Mouse (Mus musculus) gastrocnemius, adult 8-10 months (tissue): Measurements from ENCODE around the gene Ankfy1. TPM values are rescaled to one million over a fixed set of nuclear protein-coding genes. Genes with fewer than 3 reads are reported as not detected.
"Not testable (repeated sequence)": the region's sequence is repeated elsewhere in the genome, so short reads cannot be mapped to it uniquely, and the experiment has no call there.

Experiments used
- DNase-seq, 2 experiments: peaks; one replicate each; pipeline ENCODE4 v3.0.0; 2022; ENCODE audit warnings: low spot score in 2 of 2
- total RNA-seq, 4 experiments: library from RNA; stranded (reverse); gene quantifications; 2 replicates each; pipeline ENCODE4 v1.2.4; 2022

Gene Ankfy1
- total RNA-seq = 1 to 10 TPM; 5.6 to 9.2 (median 8.1) TPM

DNA sequence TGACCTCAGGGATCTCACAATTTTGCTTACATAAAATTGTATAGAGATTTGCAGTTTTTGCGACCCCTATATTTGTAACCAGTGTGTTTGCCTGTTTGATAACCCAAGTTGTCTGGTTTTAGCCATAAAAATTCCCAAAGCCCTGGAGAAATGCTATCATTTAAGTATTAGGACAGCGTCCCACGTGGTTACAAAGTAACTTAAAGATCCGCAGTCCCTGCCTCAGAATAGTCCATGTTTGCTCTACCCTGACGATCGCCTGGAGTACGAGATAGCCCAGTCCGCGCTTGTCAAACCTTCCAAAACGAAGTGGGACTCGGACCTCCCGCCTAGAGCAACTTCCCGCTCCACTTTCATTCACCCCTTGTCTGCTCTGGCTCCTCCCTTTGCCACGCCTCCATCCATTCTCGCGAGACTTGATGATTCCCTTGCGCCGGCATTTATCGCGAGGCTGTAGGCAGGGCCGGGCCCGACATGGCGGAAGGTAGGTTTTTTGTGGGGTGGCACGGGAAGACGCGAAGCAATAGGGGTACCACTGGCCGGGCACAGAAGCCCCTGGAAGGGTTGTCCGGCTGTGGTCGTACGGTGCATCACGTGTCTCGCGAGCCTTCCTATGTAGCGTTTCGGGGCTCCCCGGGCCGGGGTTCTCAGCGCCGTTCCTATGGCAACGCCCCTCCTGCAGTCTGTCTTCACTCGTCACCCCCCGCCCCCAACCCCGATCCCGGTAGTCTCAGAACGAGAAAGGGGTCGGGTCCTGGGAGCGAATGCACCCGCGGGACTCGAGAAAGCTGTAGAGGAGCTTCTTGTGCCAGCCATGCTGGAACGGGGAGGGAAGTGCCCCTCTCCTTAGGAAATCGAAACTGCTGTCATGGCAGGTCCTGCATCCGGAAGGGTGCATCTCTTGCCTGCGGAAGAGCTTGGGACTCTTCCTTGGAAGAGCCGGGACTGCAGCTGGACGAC is at the start of gene Ankfy1:
Gene Ankfy1, plus strand, starts transcription at position 456 of the 960 bp plus-strand sequence.
- peak; percentile 93 to 94 for DNase-seq

DNA sequence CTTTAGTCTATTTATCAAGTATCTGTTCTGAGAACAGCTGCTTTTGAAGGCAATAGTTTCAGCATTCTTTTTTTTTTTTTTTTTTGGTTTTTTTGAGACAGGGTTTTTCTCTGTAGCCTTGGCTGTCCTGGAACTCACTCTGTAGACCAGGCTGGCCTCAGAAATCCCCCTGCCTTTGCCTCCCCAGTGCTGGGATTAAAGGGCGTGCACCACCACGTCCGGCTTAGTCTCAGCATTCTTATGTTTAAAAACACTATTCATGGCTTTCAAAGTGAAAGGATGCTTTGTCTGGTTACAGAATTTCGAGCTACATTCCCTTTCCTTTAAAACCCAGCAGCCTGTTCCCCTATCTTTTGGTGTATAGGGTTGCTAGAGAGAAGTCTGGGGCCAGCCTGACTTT is 47.1 kb upstream of the Ankfy1 start:
- DNase-seq = no peak

DNA sequence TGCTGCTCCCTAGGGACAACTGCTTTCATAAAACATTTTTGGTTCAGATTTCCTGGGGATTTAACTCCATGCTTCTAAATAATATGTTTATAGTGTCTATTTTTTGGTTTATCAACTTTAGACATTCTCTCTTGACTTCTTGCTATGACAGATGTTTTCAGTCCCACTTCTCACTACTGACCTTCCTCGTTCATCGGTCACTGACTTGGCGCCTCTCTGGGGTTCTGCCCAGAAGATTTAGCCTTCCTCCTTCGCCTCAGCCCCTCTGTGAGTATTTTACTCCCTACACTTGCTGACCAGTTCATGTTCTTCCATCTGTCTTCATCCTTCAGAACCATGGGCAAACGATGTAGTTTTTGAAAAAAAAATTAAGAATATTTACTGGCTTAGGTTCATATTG is 44.4 kb upstream of the Ankfy1 start:
- DNase-seq = no peak

DNA sequence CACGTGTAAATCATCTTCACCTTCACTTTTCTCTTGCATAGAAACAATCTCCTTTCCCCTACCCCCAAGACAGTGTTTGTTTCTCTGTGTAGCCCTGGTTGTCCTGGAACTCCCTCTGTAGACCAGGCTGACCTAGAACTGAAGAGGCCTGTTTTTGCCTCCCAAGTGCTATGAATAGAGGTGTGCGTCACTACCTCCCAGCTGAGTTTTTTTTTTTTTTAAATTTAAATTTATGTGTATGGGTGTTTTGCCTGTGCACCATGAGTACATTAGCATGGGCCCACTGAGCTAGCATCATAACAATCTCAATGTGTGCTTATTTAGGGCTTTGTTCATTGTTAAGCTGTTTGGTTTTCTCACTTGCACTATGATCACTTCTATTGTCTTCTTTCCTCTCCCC is 39.5 kb upstream of the Ankfy1 start:
- no peak for DNase-seq

DNA sequence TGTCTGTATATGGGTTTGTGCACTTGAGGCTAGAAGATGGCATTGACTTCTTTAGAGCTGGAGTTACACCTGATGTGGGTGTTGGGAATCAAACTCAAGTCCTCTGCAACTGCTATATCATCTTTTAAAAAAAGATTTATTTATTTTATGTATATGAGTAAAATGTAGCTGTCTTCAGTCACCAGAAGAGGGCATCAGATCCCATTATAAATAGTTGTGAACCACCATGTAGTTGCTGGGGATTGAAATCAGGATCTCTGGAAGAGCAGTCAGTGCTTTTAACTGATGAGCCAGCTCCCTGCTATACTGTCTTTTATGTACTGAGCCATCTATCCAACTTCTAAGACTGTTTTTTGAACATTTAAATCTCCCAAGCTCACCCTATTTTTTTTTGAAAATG is 29.9 kb upstream of the Ankfy1 start:
- DNase-seq = no peak

DNA sequence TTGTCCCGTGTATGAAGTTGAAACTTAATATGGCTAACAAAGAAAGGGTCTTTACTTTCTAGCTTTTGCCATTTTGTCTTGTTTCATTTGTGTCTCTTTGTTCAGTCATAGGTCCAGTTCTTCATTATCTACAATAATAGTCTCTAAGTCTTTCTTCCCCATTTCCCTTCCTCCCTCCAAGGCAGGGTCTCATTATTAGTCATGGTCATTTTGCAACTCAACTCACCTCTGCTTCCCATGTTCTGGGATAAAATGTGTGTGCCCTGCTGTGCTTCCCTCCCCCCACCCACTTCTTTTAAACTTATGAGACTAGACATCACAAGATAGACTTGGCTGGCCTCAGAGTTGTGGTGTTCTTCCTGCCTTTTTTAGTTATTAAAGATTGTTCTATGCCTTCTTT is 29.4 kb upstream of the Ankfy1 start:
- no peak for DNase-seq

DNA sequence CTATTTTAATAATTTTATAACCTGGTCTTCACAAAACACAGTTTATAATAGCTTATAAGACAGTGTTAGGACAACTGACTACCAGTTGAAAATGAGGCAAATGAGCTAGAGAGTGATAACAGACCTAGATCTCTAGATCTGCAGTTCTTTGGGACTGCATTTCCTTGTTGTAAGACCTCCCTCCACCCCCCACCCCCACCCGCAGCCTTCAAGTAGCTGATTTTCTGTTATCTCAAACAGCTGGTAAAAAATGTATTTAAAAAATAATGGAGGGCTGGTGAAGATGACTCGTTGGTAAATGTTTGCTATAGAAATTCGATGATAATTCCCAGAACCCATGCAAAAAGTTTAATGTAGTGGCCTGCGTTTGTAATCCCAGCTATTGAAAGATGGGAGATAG is 25.2 kb upstream of the Ankfy1 start:
- DNase-seq = no peak

DNA sequence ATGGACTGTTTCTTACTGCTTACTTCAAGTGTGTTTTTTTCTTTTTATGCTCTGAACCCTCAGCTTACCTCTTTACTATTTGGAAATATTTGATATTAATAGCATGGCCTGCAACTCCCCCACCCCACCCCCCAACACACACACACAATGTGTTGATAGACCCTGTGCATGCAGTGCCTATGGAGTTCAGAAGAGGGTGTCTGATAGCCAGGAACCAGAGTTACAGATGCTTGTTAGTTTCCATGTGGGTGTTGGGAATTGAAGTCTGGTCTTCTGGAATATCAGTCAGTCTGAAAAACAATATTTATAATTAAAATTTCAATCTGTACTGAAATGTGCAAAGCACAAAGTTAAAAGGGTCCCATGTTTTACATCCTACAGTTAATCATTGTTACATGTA is 19.2 kb upstream of the Ankfy1 start:
- DNase-seq = no peak

DNA sequence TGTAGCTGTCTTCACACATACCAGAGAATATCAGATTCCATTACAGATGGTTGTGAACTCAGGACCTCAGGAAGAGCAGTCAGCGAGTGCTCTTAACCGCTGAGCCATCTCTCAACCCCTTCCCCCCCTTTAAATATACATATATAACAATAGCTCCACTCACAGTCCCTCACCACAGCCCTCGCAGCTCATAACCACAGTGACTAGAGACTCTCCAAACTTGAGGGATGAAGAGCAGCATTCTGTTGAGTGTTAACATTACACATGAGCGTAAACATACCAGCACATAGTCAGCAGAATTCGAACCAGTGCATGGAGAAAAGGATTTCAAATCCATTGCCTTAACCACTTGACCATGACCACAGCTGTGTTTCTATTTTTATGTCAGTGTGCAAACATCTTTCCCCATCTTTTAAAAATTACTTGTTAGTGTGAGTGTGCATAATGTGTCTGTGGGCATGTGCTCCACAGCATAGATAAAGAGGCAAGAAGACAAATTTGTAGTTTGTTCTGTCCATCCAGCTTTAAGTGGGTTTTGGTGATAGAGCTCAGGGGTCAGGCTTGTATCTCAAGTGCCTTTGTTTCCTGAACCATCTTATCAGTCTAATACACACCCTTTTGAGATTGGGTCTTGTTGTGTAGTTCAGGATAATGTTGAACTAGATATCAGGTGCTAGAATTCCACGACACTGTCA is 18.4 kb upstream of the Ankfy1 start:
- no peak for DNase-seq

DNA sequence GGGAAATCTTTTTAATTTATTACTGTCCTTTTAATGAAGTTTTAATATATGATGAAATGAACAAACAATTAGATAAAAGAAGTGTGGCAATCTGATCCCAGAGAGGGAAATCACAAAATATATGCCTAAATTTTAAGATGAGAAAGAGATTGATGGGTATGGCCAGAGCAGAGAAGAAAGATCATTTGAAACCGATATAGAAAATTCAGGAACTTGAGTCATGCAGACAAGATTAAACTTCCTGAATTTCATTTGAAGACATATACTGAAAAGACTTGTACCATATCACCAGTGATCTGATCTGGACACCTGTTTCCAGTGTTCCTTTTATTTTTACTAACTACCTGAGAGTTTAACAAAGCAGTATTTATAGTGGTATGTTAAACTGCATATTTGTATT is 17.4 kb upstream of the Ankfy1 start:
- DNase-seq = no peak

DNA sequence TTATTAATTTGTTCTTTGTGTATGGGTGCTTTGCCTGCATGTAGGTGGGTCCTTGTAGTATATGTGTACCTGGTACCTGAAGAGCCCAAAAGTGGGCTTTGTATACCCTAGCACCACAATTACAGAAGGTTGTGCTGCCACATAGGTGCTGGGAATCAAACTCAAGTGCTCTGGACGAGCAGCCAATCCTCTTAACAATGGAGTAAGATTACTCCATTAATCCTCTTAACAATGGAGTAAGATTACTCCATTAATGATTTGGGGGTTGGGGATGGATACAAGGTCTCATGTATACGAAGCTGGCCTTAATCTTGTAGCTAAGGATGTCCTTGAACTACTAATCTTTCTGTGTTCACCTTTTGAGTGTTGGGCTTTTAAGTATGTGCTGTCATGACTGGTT is 14.5 kb upstream of the Ankfy1 start:
- no peak for DNase-seq

DNA sequence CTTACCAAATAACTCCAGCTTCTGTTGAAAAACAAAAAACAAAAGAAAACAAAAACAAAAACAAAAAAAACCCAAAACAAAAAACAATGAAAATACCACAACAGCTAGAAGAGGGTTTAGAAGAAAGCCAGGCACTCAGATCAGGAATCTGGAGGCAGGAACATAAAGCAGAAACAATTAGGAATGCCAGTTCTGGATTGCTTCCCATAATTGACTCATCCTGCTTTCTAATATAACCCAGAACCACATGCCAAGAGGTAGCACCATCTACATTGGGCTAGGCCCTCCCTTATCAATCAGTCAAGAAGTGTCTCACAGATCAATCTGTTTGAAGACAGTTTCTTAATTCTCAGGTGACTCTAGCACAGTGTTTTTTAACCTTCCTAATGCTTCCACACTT is 9.1 kb upstream of the Ankfy1 start:
- DNase-seq = no peak

DNA sequence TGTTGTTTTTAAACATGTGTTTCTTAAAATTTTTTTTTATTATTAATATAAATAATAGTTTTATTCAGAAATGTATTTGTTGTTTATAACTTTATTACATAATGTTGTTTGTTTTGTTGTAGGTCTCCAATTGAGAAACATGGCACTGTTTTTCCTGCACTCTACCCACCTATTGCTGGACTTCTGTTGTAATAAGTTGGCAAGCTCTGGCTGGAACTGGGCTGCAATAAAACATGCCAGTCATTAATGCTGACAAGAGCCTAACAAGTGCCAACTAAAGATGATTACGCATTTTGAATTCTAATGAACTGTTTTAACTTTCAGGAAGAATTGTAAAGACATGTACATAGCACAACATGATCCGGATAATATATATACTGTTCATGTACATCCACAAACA is 6.4 kb upstream of the Ankfy1 start:
- no peak for DNase-seq

DNA sequence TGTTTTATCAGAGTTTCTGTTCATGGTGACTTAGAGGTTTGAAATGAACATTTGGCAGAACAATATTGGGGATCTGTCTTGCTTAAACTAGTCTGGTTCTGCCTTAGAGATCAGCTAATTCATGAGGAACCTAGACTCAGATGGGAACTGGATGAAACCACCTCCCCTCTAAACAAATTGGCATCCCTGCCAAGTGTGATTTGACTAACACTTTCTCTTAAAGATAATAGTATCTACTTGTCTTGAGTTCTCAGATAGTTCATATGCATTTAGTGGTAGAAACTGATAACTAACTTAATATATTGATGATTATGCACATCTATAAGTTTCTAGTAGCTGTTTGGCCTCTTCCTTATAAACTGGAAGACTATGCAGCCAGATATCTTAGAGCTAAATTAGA is 3.1 kb upstream of the Ankfy1 start:
- DNase-seq = no peak

DNA sequence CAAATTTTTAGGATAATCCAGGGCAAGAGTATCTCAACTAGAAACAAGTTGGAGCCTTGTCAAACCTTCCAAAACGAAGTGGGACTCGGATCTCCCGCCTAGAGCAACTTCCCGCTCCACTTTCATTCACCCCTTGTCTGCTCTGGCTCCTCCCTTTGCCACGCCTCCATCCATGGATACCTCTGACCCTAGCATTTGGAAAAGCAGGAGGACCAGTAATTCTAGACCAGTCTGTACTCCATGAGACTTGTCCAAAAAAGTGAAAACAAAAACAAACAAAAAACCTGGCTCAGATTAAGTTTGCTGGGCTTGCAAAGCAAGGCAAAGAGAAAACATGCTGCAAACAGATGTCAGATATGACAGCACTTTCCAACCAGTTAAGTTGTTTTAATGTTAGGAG is 1.6 kb upstream of the Ankfy1 start:
- DNase-seq = no peak

DNA sequence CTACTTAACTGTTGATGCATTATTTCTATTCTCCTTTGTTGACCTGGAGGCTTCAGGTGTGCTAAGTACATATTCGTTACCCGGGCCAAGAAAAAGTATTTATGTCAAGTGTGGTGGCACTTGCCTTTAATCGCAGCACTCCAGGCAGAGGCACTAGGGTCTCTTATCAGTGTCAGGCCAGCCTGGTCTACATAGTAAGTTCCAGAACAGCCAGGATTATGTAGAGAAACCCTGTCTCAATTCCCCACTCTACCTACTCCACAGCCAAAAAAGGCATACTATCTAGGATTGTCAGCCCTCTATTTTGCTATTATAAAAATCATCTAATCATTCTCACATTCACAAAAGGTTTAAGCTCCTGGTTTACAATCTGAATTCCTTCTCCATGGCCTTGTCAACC is 691 bp upstream of the Ankfy1 start:
- no peak for DNase-seq

DNA sequence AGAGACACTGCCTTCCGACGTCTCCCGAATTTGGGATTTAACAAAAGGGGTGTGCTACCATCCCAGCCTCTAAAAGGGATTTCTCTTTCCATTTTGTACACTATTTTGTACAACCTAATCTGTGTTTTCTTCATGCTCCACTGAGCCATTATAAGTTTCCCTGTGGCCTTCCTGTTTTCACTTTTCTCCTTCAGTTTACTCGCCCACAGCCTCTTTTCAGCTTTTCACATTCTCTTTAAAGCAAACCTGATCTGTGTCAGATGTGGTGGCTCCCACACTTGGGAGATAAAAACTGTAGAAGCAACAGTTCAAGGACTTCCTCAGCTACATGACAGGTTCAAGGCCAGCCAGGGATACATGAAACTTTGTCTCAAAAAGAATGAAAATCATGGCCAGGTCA is 2.5 kb downstream of the Ankfy1 start:
- no peak for DNase-seq

DNA sequence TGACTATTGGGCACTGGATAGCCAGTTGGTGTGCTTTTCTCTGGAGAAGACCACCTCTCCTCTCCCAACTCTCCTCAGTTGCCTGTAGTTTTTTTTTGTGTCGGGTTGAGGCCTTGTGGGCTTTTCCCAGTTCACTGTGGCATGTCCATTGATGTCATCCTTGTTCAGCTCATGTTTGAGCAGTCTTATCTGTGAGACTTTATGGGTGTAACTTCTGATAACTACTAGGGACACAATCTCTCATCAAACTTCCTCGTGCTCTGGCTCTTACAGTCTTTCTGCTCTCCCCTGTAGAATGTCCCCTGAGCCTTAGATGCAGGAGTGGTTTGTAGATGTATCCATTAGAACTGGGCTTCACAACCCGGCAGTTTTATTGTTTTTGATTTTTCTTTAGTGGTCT is 5.2 kb downstream of the Ankfy1 start:
- no peak for DNase-seq

DNA sequence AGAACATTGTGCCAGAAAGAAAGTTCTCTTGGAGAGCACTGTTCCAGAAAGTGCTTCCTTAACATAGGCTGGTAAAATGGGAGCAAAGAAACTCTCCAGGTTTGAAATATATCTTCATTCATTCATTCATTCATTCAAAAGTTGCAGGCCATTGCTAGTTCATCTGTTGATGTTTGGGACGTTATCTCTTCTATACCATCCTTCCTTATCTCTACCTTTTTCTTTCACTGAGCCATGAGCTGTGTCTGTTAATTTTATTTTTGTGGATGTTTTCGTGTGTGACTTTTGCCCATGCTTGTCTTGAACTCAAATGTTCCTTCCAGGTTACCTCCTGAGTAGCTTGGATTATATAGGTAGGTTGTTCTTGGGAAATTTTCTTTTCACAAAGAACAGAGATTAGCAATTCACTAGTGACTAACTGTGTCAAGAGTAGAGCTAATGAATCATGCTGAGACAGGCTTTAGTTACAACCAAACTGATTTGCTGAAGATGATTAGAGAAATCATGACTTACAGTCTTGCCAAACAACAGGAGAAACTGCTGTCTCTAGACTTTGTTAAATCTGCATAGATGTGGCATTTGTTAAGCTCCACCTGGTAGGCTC is 6.7 kb downstream of the Ankfy1 start:
- DNase-seq = no peak

DNA sequence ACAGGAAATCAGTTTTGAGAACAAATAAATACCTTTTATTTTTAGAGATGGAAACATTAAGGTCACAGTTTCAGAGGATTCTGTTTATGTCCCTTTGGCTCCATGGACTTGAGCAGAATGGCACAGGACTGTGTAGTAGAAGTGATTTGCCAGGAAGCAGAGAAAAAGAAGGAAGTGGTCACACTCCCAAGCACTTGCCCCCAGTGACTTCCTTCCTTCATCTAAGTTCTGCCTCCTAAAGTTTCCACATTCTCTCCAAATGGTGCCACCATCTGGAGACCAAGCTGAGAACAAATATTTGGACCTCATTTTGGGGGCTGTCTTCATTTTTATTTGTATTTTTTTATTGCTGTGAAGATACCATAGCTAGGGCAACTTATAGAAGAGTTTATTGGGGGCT is 7.5 kb downstream of the Ankfy1 start:
- DNase-seq = no peak

DNA sequence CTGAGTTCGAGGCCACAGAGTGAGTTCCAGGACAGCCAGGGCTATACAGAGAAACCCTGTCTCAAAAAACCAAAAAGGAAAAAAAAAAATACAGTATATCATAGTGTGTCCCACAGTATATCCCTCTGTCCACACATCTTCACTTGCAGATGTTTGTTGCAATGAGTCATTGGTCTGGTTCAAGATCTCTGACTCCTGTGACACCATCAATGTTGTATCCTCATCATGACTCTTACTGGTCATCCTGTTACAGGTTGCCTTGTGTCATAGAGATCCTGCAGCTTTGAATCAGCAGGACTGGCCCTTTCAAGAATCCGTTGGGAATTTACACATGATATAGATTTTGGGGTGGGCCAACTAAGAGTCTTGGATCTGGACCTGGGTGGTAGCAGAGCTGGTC is 15.3 kb downstream of the Ankfy1 start:
- DNase-seq = not testable (repeated sequence)

DNA sequence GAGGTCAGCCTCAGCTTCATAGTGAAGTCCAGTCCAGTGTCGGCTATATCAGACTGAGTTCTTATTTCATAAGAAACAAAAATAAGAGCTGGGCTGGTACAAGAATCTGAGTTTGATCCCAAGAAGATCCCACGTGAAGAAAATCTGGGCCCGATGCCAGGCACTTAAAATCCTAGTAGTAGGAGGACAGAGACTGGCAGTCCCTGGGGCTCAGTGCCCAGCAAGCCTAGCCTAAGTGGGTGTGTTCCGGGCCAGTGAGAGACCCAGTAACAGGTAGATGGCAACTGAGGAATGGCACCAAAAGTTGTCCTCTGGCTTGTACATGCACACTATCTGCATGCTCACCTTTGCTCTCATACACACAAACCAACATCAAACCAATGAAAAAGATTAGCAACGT is 22.9 kb downstream of the Ankfy1 start:
- DNase-seq = peak in 1 of 2 experiments; percentile 16
